8 mouse cellular contexts compared by ENCODE assay signal in genomic region chr1:180407171-180407671, GRCm38 (mm10).
A peak's percentile ranks its signal among the peaks of the same experiment; 100 is the strongest.
DNase-seq lines count a peak whose midpoint lies in the region; TF ChIP-seq lines count a peak whose summit lies in the region.

No protein-coding gene starts in this region.

- peak overlapping the region; percentile 20; the same call in 1 of the 2 replicates for H3K27ac ChIP-seq in cortical plate, adult 2 months (ENCODE audit: insufficient read depth, low read length)

- no peak overlapping the region for H3K4me3 ChIP-seq in cortical plate, adult 2 months (ENCODE audit: insufficient read depth, low read length)

- DNase-seq in CD4-positive helper T cell, adult 2 months (ENCODE audit: low read depth, low spot score), result peak; percentile 81
- DNase-seq in MN1 (ENCODE audit: low spot score), result peak; percentile 50
- peak; percentile 73 to 77 for DNase-seq in heart, postnatal 14 days
- DNase-seq in kidney, postnatal 4 days, result peak; percentile 88 to 90
- peak; percentile 79 for DNase-seq in mesoderm, embryonic 11.5 days (ENCODE audit: low read depth, low spot score)
- peak; percentile 48 to 57 for DNase-seq in spleen, postnatal 36 days (ENCODE audit: low spot score in 2 of 2)
- DNase-seq in right cerebral cortex, adult 18-20 months, result no peak

- peak; percentile 69 for TF ChIP-seq CTCF in cortical plate, adult 2 months (IDR thresholded peaks at IDR 0.05; ENCODE audit: extremely low read depth, insufficient read depth, low read length)

- intact Hi-C loops in heart, postnatal 14 days (cut with DNase I), result loop anchor here (1.0 to 2.0 kb wide), 4 partner anchors 16 to 139 kb away; no protein-coding TSS in a partner anchor

- TF ChIP-seq POLR2A in cortical plate, adult 2 months (IDR thresholded peaks at IDR 0.05; ENCODE audit: extremely low read depth, insufficient read depth, low read length), result no peak

- 0 out of 2 replicates have a peak, but pooled peaks cover 5% of the 10 kb centered on the region for H3K4me1 ChIP-seq in cortical plate, adult 2 months (ENCODE audit: control insufficient read depth, insufficient read depth, low read length)
